ENCODE assay signal across 9 mouse cellular contexts in genomic region chr9:21163086-21164050, GRCm38 (mm10). TPM values are rescaled to one million over a fixed set of nuclear protein-coding genes. Genes with fewer than 3 reads are reported as not detected.
DNase-seq lines count a peak whose midpoint lies in the region; ATAC-seq and TF ChIP-seq lines count a peak whose summit lies in the region.
"Had no signal": no experiment of that assay in that cellular context is flagged by ENCODE, and none has a peak within 500 bp of the region (broad histone marks: within the 10 kb centered on the region; RNA-seq: fewer than 3 reads in every experiment).

No protein-coding gene starts in this region.

- no peak overlapping the region for H3K4me2 ChIP-seq in hindbrain, embryonic 16.5 days (ENCODE audit: low read length)
- peak overlapping the region; percentile 49 for H3K4me2 ChIP-seq in stomach, embryonic 15.5 days
- H3K4me2 ChIP-seq in stomach, postnatal 0 days (replicated peaks; ENCODE audit: low read depth): no peak overlapping the region
- H3K4me2 ChIP-seq in limb, embryonic 15.5 days: peak overlapping the region; percentile 28; the same call in 1 of the 2 replicates

- peak overlapping the region; percentile 36; the same call in 1 of the 2 replicates for H3K4me3 ChIP-seq in hindbrain, embryonic 10.5 days
- H3K4me3 ChIP-seq in hindbrain, embryonic 16.5 days (ENCODE audit: low read length): no peak overlapping the region
- H3K4me3 ChIP-seq in stomach, embryonic 15.5 days (replicated peaks): no peak overlapping the region
- H3K4me3 ChIP-seq in stomach, postnatal 0 days (ENCODE audit: low read depth, low read length): no peak overlapping the region
- no peak overlapping the region for H3K4me3 ChIP-seq in limb, embryonic 15.5 days

- no peak for TF ChIP-seq CTCF in stomach, postnatal 0 days (IDR thresholded peaks at IDR 0.05; ENCODE audit: low read depth)

- H3K27me3 ChIP-seq in hindbrain, embryonic 10.5 days (ENCODE audit: insufficient read depth, poor library complexity, severe bottlenecking): peaks cover 81% of the 10 kb centered on the region
- H3K27me3 ChIP-seq in hindbrain, embryonic 16.5 days (replicated peaks; ENCODE audit: control insufficient read depth, insufficient read depth, low read length): peaks cover 53% of the 10 kb centered on the region
- H3K27me3 ChIP-seq in stomach, embryonic 15.5 days (replicated peaks): peaks cover 57% of the 10 kb centered on the region
- peaks cover 11% of the 10 kb centered on the region for H3K27me3 ChIP-seq in stomach, postnatal 0 days (ENCODE audit: control insufficient read depth, insufficient read depth, low read length)
- peaks cover 66% of the 10 kb centered on the region for H3K27me3 ChIP-seq in limb, embryonic 15.5 days

- no peak for DNase-seq in hindbrain, embryonic 10.5 days (ENCODE audit: low spot score)
- no peak for DNase-seq in stomach, postnatal 0 days (ENCODE audit: low spot score)
- no peak for DNase-seq in natural killer cell, adult 2 months (ENCODE audit: low spot score in 2 of 2)
- no peak for DNase-seq in urinary bladder, adult 2 months (ENCODE audit: low spot score)
- no peak for DNase-seq in cerebellum, adult 9-10 months
- DNase-seq: left cerebral cortex, postnatal 4 days had no signal

- no peak overlapping the region for H3K9ac ChIP-seq in hindbrain, embryonic 16.5 days (ENCODE audit: low read depth, low read length)
- no peak overlapping the region for H3K9ac ChIP-seq in stomach, embryonic 15.5 days
- H3K9ac ChIP-seq in stomach, postnatal 0 days (ENCODE audit: low read length): no peak overlapping the region
- H3K9ac ChIP-seq in limb, embryonic 15.5 days: no peak overlapping the region

- no peak for ATAC-seq in hindbrain, embryonic 16.5 days
- no peak for ATAC-seq in stomach, embryonic 15.5 days (ENCODE audit: insufficient read depth, low FRiP score, low read depth)
- ATAC-seq in stomach, postnatal 0 days (ENCODE audit: low FRiP score, low TSS enrichment): no peak
- no peak for ATAC-seq in limb, embryonic 15.5 days (ENCODE audit: insufficient number of reproducible peaks, low FRiP score, low TSS enrichment, low read depth)

- TF ChIP-seq EP300 in stomach, postnatal 0 days (optimal IDR thresholded peaks at IDR 0.05): no peak

- no peaks in the 10 kb centered on the region for H3K36me3 ChIP-seq in hindbrain, embryonic 10.5 days
- H3K36me3 ChIP-seq in hindbrain, embryonic 16.5 days (ENCODE audit: control insufficient read depth, insufficient read depth, low read length): no peaks in the 10 kb centered on the region
- H3K36me3 ChIP-seq in stomach, embryonic 15.5 days: no peaks in the 10 kb centered on the region
- H3K36me3 ChIP-seq in stomach, postnatal 0 days (ENCODE audit: control insufficient read depth, insufficient read depth, low read length): no peaks in the 10 kb centered on the region
- no peaks in the 10 kb centered on the region for H3K36me3 ChIP-seq in limb, embryonic 15.5 days

- no peaks in the 10 kb centered on the region for H3K9me3 ChIP-seq in hindbrain, embryonic 10.5 days
- H3K9me3 ChIP-seq in hindbrain, embryonic 16.5 days (ENCODE audit: control insufficient read depth, low read length): no peaks in the 10 kb centered on the region
- no peaks in the 10 kb centered on the region for H3K9me3 ChIP-seq in stomach, embryonic 15.5 days
- no peaks in the 10 kb centered on the region for H3K9me3 ChIP-seq in stomach, postnatal 0 days (ENCODE audit: control insufficient read depth, low read length)
- no peaks in the 10 kb centered on the region for H3K9me3 ChIP-seq in limb, embryonic 15.5 days

- no peak overlapping the region for H3K27ac ChIP-seq in hindbrain, embryonic 10.5 days
- H3K27ac ChIP-seq in hindbrain, embryonic 16.5 days (ENCODE audit: low read depth, low read length): no peak overlapping the region
- H3K27ac ChIP-seq in stomach, embryonic 15.5 days: no peak overlapping the region
- no peak overlapping the region for H3K27ac ChIP-seq in stomach, postnatal 0 days (replicated peaks)
- no peak overlapping the region for H3K27ac ChIP-seq in limb, embryonic 15.5 days

- 38% methylated on average over 11 of the region's 11 CpGs for WGBS in hindbrain, embryonic 10.5 days
- 36% methylated on average over 11 of the region's 11 CpGs for WGBS in hindbrain, embryonic 16.5 days
- WGBS in stomach, embryonic 15.5 days: 32% methylated on average over 11 of the region's 11 CpGs
- 35% methylated on average over 11 of the region's 11 CpGs for WGBS in stomach, postnatal 0 days
- WGBS in limb, embryonic 15.5 days: 36% methylated on average over 11 of the region's 11 CpGs

- H3K4me1 ChIP-seq in hindbrain, embryonic 10.5 days (replicated peaks): peaks cover 58% of the 10 kb centered on the region
- H3K4me1 ChIP-seq in hindbrain, embryonic 16.5 days (ENCODE audit: control insufficient read depth, insufficient read depth, low read depth, low read length): peaks cover 21% of the 10 kb centered on the region
- peaks cover 33% of the 10 kb centered on the region for H3K4me1 ChIP-seq in stomach, embryonic 15.5 days
- peaks cover 2% of the 10 kb centered on the region; the same call in 1 of the 2 replicates for H3K4me1 ChIP-seq in stomach, postnatal 0 days (replicated peaks; ENCODE audit: control insufficient read depth, insufficient read depth)
- H3K4me1 ChIP-seq in limb, embryonic 15.5 days: peaks cover 52% of the 10 kb centered on the region

RNA-seq across cellular contexts. Expression of gene Pde4a, which starts 2.1 kb away (rescaled TPM):
- polyA plus RNA-seq in hindbrain, embryonic 10.5 days (2016; fragmentation: Nextera tagmentation; extraction: Ambion mirVana): 3.7 and 6.5 TPM in 2 replicates
- 47.7 and 50.5 TPM in 2 replicates for polyA plus RNA-seq in hindbrain, embryonic 16.5 days (2015; fragmentation: Nextera tagmentation; extraction: Ambion mirVana)
- 5.9 and 6.2 TPM in 2 replicates for polyA plus RNA-seq in stomach, embryonic 15.5 days (2015; fragmentation: Nextera tagmentation; extraction: Ambion mirVana)
- polyA plus RNA-seq in stomach, postnatal 0 days (2015; fragmentation: Nextera tagmentation; extraction: Ambion mirVana): 2.5 and 3.0 TPM in 2 replicates
- 6.1 and 6.4 TPM in 2 replicates for polyA plus RNA-seq in limb, embryonic 15.5 days (2015; fragmentation: Nextera tagmentation; extraction: Ambion mirVana)
- 8.3 and 11.6 TPM in 2 replicates for polyA plus RNA-seq in urinary bladder, adult 2 months (2012; rRNA removed)

RNA-seq across cellular contexts. Expression of gene Cdc37, which starts 13.6 kb away (rescaled TPM):
- 333 and 374 TPM in 2 replicates for polyA plus RNA-seq in hindbrain, embryonic 10.5 days (2016; fragmentation: Nextera tagmentation; extraction: Ambion mirVana)
- 204 and 211 TPM in 2 replicates for polyA plus RNA-seq in hindbrain, embryonic 16.5 days (2015; fragmentation: Nextera tagmentation; extraction: Ambion mirVana)
- polyA plus RNA-seq in stomach, embryonic 15.5 days (2015; fragmentation: Nextera tagmentation; extraction: Ambion mirVana): 284 and 293 TPM in 2 replicates
- polyA plus RNA-seq in stomach, postnatal 0 days (2015; fragmentation: Nextera tagmentation; extraction: Ambion mirVana): 161 TPM in 2 replicates
- polyA plus RNA-seq in limb, embryonic 15.5 days (2015; fragmentation: Nextera tagmentation; extraction: Ambion mirVana): 298 and 326 TPM in 2 replicates
- 198 and 211 TPM in 2 replicates for polyA plus RNA-seq in urinary bladder, adult 2 months (2012; rRNA removed)

RNA-seq across cellular contexts. Expression of gene Tyk2, which starts 32.3 kb away (rescaled TPM):
- 15.3 and 15.5 TPM in 2 replicates for polyA plus RNA-seq in hindbrain, embryonic 10.5 days (2016; fragmentation: Nextera tagmentation; extraction: Ambion mirVana)
- 9.5 and 10.5 TPM in 2 replicates for polyA plus RNA-seq in hindbrain, embryonic 16.5 days (2015; fragmentation: Nextera tagmentation; extraction: Ambion mirVana)
- 13.6 and 15.8 TPM in 2 replicates for polyA plus RNA-seq in stomach, embryonic 15.5 days (2015; fragmentation: Nextera tagmentation; extraction: Ambion mirVana)
- polyA plus RNA-seq in stomach, postnatal 0 days (2015; fragmentation: Nextera tagmentation; extraction: Ambion mirVana): 6.8 and 7.1 TPM in 2 replicates
- polyA plus RNA-seq in limb, embryonic 15.5 days (2015; fragmentation: Nextera tagmentation; extraction: Ambion mirVana): 13.1 and 13.2 TPM in 2 replicates
- 23.9 and 28.5 TPM in 2 replicates for polyA plus RNA-seq in urinary bladder, adult 2 months (2012; rRNA removed)

Comparison
In these comparisons a context has a peak if more than half of its experiments do, and no peak if none do; other contexts are left out.
1. H3K4me2 ChIP-seq: peak in stomach, embryonic 15.5 days (single experiment) and limb, embryonic 15.5 days (single experiment); none in hindbrain, embryonic 16.5 days (single experiment) and stomach, postnatal 0 days (single experiment).